Mouse (Mus musculus): ENCODE measurements around the gene Bckdhb. TPM values are rescaled to one million over a fixed set of nuclear protein-coding genes. Genes with fewer than 3 reads are reported as not detected.
"Not testable (repeated sequence)": the region's sequence is repeated elsewhere in the genome, so short reads cannot be mapped to it uniquely, and the experiment has no call there.

The Bckdhb gene
- polyA plus RNA-seq, 1 experiment from 2014 or later: 40.1 TPM

DNA sequence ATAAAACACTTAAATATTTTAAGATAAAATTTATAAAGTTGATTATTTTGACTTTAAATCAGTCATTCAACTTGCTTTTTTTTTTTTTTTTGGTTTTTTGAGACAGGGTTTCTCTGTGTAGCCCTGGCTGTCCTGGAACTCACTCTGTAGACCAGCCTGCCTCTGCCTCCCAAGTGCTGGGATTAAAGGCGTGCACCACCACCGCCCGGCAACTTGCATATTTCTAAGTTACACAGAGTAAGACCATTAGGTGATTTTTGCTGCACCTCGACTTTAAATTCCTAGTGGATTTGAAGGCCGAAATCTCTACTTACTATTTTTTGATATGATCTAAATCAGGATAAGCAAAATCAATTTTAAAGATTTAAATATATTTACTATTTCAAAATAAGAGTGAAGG lies 589 bp upstream of the Bckdhb start:
- Histone ChIP-seq H3K4me3 (peak overlapping the region; percentile 55), H3K9me3 (replicated peaks) (no peaks in the 10 kb centered on the region), H3K27ac (no peak overlapping the region), H3K4me1 (peaks cover 6% of the 10 kb centered on the region), H3K27me3 (no peaks in the 10 kb centered on the region), H3K4me2 (peak overlapping the region; percentile 66), H3K9ac (no peak overlapping the region), H3K36me3 (ENCODE audit: poor library complexity, severe bottlenecking) (no peaks in the 10 kb centered on the region)
- no peak for ATAC-seq
- WGBS: 90% methylated on average over 5 of the region's 5 CpGs

DNA sequence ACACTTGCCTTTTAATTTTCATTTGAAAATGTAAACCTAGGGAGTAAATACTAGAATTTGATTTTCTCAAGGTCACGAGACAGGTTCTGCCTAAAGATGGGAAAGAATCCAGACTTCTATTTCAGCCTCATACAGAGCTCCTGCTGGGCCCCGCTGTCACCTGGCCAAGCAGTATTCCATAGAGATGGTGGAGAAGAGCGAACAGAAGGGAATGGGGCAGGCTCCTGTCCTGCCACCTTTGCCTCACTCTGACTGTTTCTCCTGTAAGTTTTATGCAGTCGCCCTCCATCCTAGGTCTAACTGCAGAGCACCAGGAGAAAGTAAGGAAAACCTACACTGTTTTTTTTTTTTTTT lies 720 bp downstream of the Bckdhb start:
- Histone ChIP-seq H3K4me3 (peak overlapping the region; percentile 55), H3K27me3 (no peaks in the 10 kb centered on the region), H3K4me1 (peaks cover 6% of the 10 kb centered on the region), H3K4me2 (peak overlapping the region; percentile 66), H3K9ac (peak overlapping the region; percentile 65), H3K9me3 (replicated peaks) (no peaks in the 10 kb centered on the region), H3K36me3 (ENCODE audit: poor library complexity, severe bottlenecking) (no peaks in the 10 kb centered on the region), H3K27ac (no peak overlapping the region)
- 59% methylated on average over 4 of the region's 4 CpGs for WGBS
- no peak for ATAC-seq

DNA sequence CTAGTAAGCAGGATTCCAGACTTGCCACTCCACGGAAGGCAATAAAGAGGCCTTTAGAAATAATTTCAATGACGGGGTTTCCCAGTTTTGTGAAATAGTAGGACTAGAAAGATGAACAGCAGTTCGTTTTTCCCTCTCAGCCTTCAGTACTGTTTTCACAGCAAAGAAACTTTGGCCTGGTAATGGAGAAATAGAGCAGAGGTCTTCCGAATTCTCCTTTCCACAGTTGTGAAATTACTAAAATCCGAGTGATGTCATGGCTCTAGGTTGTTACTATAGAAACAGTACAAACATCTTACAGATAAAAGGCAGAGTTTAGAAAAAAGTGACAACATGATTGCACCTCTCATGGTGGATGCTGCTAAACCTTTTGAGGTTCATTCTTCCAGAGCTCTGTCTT lies 1.4 kb downstream of the Bckdhb start:
- Histone ChIP-seq H3K27me3 (no peaks in the 10 kb centered on the region), H3K9ac (no peak overlapping the region), H3K4me2 (no peak overlapping the region), H3K4me1 (peaks cover 6% of the 10 kb centered on the region), H3K9me3 (replicated peaks) (no peaks in the 10 kb centered on the region), H3K27ac (no peak overlapping the region), H3K4me3 (no peak overlapping the region), H3K36me3 (ENCODE audit: poor library complexity, severe bottlenecking) (no peaks in the 10 kb centered on the region)
- no peak for ATAC-seq
- 84% methylated on average over 5 of the region's 5 CpGs for WGBS

DNA sequence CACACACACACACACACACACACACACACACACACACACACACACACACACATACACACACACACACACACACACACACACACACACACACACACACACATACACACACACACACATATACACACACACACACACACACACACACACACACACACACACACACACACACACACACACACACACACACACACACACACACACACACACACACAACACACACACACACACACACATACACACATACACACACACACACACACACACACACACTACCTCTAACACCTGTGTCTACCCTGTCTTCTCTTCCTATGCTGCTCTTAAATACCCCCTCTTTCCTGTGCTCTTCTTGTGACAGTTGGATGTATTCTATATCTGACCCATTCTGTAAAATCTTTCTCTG lies 14.6 kb downstream of the Bckdhb start:
- not testable (repeated sequence) for H3K4me3 ChIP-seq; H3K9me3 ChIP-seq (replicated peaks); H3K27me3 ChIP-seq; H3K4me1 ChIP-seq; ATAC-seq; H3K36me3 ChIP-seq (ENCODE audit: poor library complexity, severe bottlenecking); H3K9ac ChIP-seq; H3K4me2 ChIP-seq; H3K27ac ChIP-seq

DNA sequence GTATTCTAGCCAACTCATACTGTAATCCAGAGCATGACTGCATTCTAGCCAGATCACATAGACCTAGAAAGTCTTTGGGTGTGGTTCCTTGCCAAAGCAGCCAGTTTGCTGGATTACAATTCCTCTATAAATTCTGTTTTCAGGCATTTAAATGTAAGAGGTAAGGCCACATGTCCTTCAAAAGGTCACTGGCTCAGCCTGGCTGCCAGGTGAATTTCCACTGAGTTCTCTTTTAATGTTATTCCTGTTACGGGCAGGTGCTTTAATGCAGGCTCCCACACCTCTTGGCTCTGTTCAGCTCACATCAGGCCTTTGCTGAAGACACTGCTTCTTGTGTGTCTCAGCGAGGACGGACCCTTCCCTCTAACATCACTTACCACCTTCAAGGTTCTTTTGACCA lies 15.1 kb downstream of the Bckdhb start:
- H3K27ac ChIP-seq: no peak overlapping the region
- no peaks in the 10 kb centered on the region for H3K9me3 ChIP-seq (replicated peaks)
- H3K4me3 ChIP-seq: no peak overlapping the region
- no peak for ATAC-seq
- H3K4me2 ChIP-seq: no peak overlapping the region
- 97% methylated on average over 3 of the region's 3 CpGs for WGBS
- no peaks in the 10 kb centered on the region for H3K4me1 ChIP-seq
- no peaks in the 10 kb centered on the region for H3K27me3 ChIP-seq
- no peak overlapping the region for H3K9ac ChIP-seq
- no peaks in the 10 kb centered on the region for H3K36me3 ChIP-seq (ENCODE audit: poor library complexity, severe bottlenecking)

DNA sequence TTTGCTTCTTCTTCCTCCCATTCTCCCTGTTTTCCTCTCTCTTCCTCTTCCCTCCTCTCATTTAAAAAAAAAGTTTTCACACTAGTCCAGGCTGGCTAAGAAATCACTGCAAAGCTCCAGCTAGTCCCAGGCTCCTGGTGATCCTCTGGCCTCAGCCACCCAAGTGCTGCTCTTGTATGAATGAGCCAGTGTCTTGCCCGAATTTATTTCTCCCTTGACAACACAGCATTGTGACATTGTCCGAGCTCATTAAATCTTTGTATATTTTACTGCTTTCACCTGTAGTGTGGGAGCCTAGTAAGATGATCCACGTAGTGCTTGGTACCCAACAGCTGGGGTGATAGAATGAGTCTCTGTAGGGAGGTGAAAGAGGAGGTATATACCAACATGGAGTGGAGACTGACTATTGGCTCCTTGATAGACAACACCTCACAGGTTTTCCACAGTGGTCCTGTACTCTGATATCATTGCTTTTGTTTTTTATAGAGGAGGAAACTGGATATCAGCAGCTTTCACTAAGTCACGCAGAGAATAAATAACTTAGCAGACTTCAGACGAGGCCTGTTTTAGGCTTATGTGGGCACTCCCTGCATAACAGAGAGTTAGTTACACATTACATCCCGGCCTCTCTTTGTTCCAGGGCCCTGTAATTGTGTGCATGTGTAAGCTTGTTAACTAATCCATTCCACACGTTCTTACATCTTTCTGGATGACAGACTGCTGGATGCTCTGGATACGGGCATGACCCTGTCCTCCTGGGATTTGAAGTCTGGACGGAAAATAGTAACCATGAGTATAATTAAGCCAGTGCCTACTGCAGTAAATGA lies 15.8 kb downstream of the Bckdhb start:
- no peak overlapping the region for H3K9ac ChIP-seq
- H3K4me3 ChIP-seq: no peak overlapping the region
- H3K4me1 ChIP-seq: no peaks in the 10 kb centered on the region
- no peaks in the 10 kb centered on the region for H3K9me3 ChIP-seq (replicated peaks)
- no peak overlapping the region for H3K27ac ChIP-seq
- no peaks in the 10 kb centered on the region for H3K36me3 ChIP-seq (ENCODE audit: poor library complexity, severe bottlenecking)
- H3K4me2 ChIP-seq: no peak overlapping the region
- ATAC-seq: no peak
- 87% methylated on average over 9 of the region's 9 CpGs for WGBS
- no peaks in the 10 kb centered on the region for H3K27me3 ChIP-seq

DNA sequence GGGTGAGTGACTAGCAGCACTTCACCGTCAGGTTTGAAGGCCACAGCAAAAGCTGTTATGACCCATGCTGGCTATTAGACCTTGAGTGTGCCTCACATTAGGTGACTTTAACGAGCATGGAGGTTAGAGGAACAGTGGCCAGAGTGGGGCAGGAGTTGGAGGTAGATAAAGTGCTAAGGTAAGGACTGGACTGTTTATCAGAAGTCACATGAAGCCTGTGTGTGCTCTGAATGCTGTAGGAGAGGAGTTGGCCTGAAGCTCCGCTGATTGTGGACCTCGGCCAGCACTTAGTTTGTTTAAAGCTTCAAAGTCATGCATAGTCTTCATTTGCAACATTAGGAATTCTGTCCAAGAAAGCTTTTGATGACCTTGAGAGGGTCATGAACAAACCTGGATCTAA lies 26.4 kb downstream of the Bckdhb start:
- no peak for ATAC-seq
- H3K4me1 ChIP-seq: no peaks in the 10 kb centered on the region
- H3K4me2 ChIP-seq: no peak overlapping the region
- WGBS: 91% methylated on average over 4 of the region's 4 CpGs
- H3K9me3 ChIP-seq (replicated peaks): no peaks in the 10 kb centered on the region
- no peak overlapping the region for H3K9ac ChIP-seq
- H3K27ac ChIP-seq: no peak overlapping the region
- no peaks in the 10 kb centered on the region for H3K36me3 ChIP-seq (ENCODE audit: poor library complexity, severe bottlenecking)
- no peaks in the 10 kb centered on the region for H3K27me3 ChIP-seq
- H3K4me3 ChIP-seq: no peak overlapping the region

DNA sequence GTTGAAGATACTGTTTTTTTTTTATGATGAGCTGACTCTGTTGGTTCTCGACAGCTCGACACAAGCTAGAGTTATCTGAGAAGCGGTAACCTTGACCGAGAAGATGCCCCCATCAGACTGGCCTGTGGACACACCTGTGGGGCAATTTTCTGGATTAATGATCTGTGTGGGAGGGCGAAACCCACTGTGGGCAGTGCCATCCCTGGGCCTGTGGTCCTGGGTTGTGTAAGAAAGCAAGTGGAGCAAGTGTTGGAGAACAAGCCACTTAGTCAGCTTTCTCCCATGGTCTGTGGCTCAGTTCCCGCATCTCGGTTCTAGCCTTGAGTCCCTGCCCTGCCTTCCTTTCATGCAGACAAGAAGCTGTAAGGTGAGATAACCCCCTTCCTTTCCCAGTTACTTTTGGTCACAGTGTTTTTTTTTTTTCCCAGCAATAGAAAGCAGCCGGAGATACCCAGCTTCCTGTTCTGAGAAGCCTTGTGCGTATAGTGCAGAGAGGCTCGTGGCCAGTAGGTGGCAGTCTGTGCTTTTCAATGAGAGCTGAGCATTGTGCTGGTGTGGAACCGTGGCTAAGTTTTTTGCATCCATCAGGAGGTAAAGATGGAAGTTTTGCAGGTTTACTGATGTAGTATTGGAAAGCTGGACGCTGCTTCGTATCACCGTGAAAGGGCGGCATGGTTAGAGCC lies 31.8 kb downstream of the Bckdhb start:
- Histone ChIP-seq H3K9ac (no peak overlapping the region), H3K27me3 (no peaks in the 10 kb centered on the region), H3K36me3 (ENCODE audit: poor library complexity, severe bottlenecking) (no peaks in the 10 kb centered on the region), H3K4me1 (peaks cover 2% of the 10 kb centered on the region; the same call in 1 of the 2 replicates), H3K4me3 (no peak overlapping the region), H3K27ac (no peak overlapping the region), H3K9me3 (replicated peaks) (no peaks in the 10 kb centered on the region), H3K4me2 (no peak overlapping the region)
- ATAC-seq: peak; percentile 96
- WGBS: 56% methylated on average over 15 of the region's 15 CpGs

DNA sequence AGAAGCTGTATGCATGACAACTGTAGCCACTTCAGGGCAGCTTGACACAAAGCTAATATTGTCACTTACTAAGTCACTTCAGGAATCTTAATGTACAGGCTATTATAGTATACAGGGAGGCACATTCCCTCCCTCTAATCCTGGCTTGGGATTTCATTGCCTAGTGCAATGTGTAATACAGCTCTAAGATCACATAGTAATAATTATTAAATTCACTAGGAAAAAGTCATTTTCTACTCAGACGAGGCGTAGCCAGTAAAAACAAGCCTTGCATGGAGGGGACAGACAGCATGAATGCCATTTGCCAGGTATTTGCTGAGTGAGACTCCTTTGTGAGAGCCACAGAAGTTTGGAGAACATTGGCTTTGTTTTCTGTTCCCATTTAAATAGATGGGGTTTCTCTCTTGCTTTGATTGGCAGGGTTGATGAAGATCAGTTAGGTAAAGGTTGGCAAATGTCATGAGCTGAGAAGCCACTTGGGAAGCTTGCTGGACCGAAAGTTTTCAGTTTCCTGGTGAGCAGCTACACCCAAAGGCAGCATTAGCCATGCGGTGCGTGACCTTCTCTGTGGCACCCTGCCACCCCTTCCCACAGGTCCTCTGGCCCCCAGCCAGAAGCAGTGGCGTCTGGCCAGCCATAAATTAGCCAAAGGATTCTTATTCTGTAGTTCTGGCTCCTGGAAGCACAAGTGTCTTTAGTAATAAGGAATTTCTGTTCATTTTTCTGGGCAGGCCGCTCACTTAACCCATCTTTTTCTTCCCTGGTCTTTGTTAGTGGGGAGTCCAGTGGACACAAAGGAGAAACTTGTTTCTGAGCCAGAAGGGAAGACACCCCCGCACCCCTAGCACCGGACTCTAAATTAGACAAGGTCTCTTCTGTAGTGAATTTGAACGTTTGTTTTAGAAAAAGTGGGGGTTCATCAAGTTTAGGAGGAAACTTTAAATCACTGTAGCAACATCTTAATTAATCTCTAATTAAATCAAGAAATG lies 37.4 kb downstream of the Bckdhb start:
- no peaks in the 10 kb centered on the region for H3K27me3 ChIP-seq
- peak; percentile 70 for ATAC-seq
- peak overlapping the region; percentile 35 for H3K27ac ChIP-seq
- H3K36me3 ChIP-seq (ENCODE audit: poor library complexity, severe bottlenecking): no peaks in the 10 kb centered on the region
- 28% methylated on average over 10 of the region's 10 CpGs for WGBS
- H3K4me2 ChIP-seq: no peak overlapping the region
- H3K9me3 ChIP-seq (replicated peaks): no peaks in the 10 kb centered on the region
- H3K4me1 ChIP-seq: peaks cover 18% of the 10 kb centered on the region
- H3K9ac ChIP-seq: no peak overlapping the region
- H3K4me3 ChIP-seq: no peak overlapping the region

DNA sequence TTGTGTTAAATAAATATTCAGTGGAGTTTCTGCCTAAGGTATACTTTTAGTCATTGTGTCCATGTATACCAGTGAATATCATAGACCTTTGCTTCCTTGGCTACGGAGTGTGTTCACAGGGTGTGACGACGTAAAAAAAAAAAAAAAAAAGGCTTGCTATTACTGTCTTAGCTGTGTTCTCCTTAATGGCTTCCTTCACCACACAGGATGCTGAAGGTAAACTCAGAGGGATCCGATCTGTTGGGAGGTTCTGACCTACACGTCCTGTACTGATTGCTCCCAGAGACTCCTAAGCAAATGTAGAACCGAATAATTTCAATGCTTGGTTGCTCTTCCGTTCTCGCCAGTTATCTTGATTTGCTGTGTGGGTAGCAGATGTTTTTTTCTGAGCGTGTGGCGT lies 38.4 kb downstream of the Bckdhb start:
- H3K4me3 ChIP-seq: no peak overlapping the region
- 87% methylated on average over 10 of the region's 10 CpGs for WGBS
- ATAC-seq: no peak

DNA sequence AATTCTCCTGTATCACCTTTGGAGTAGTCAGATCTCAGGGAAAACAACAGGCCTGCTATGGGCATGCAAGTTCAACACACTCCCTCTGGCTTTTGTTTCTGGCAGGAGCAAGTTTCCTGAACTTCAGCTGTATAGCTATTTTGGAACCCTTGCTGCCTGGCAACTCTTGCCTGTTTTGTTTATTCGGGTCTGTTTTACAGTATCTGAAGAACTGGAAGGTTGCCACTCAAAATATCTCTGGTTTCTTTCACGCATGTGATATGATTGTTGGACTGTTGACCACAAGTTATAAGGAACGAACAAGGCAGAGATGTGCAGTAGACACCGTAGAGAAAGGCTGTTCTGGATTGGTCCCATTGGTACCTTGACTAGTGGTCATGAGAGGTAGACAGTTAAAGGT lies 39.4 kb downstream of the Bckdhb start:
- H3K4me2 ChIP-seq: no peak overlapping the region
- no peaks in the 10 kb centered on the region for H3K9me3 ChIP-seq (replicated peaks)
- no peaks in the 10 kb centered on the region for H3K36me3 ChIP-seq (ENCODE audit: poor library complexity, severe bottlenecking)
- ATAC-seq: no peak
- H3K27ac ChIP-seq: no peak overlapping the region
- H3K4me1 ChIP-seq: peaks cover 18% of the 10 kb centered on the region
- 97% methylated on average over 4 of the region's 4 CpGs for WGBS
- no peaks in the 10 kb centered on the region for H3K27me3 ChIP-seq
- no peak overlapping the region for H3K4me3 ChIP-seq
- H3K9ac ChIP-seq: no peak overlapping the region

More for the DNA sequence above, 38.4 kb downstream of the Bckdhb start:
- Histone ChIP-seq H3K9ac (no peak overlapping the region), H3K4me1 (peaks cover 18% of the 10 kb centered on the region), H3K4me2 (no peak overlapping the region), H3K27me3 (no peaks in the 10 kb centered on the region), H3K9me3 (replicated peaks) (no peaks in the 10 kb centered on the region), H3K27ac (no peak overlapping the region), H3K36me3 (ENCODE audit: poor library complexity, severe bottlenecking) (no peaks in the 10 kb centered on the region)
